Mouse (Mus musculus) splenic B cell, adult 2 months (primary cell): Measurements from ENCODE around the gene Map2k5.
A peak's percentile ranks its signal among the peaks of the same experiment; 100 is the strongest.

Experiments
- DNase-seq: peaks from one replicate; pipeline ENCODE4 v3.0.0-alpha.2; 2011; ENCODE audit warnings: low read depth, low spot score
- H3K27me3 ChIP-seq: 2 replicates; pipeline ENCODE4 v1.6.1; 2012; ENCODE audit warnings: mild to moderate bottlenecking, low read length, moderate library complexity, mixed read lengths; ENCODE audit not compliant: control insufficient read depth, poor library complexity, insufficient read depth, severe bottlenecking
- H3K36me3 ChIP-seq: 2 replicates; pipeline ENCODE4 v1.6.1; 2012; ENCODE audit warnings: mild to moderate bottlenecking, low read length, moderate library complexity, mixed read lengths; ENCODE audit not compliant: control insufficient read depth, poor library complexity, insufficient read depth, severe bottlenecking

Map2k5 gene

GRCm38 (mm10) chr9:63174001-63174721 lies 203.5 kb downstream of the Map2k5 start:
- no peak for DNase-seq

GRCm38 (mm10) chr9:63171951-63172350 lies 205.8 kb downstream of the Map2k5 start:
- DNase-seq: no peak
- no peaks in the 10 kb centered on the region for H3K36me3 ChIP-seq
- no peaks in the 10 kb centered on the region for H3K27me3 ChIP-seq

More at GRCm38 (mm10) chr9:63174001-63174721, 203.5 kb downstream of the Map2k5 start:
- Histone ChIP-seq H3K27me3 (no peaks in the 10 kb centered on the region), H3K36me3 (no peaks in the 10 kb centered on the region)

DNA sequence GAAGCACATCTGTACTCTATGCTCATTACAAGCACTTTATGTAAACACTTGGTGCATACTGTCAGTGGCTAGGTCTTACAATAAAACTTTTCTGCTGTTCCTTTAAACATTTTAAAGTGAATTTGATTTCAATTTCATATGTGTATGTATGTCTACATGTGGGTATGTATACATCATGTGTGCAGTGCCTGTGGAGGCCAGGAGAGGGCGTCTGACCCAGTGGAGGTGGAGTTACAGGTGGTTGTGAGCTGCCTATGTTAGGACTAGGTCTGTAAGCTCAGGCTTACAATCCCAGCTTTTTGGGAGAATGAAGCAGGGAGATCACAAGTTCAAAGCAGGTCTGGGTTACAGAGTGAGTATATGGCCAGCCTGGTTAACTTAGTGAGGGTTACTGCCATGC lies 208.6 kb downstream of the Map2k5 start:
- H3K36me3 ChIP-seq: no peaks in the 10 kb centered on the region
- DNase-seq: no peak
- H3K27me3 ChIP-seq: no peaks in the 10 kb centered on the region

DNA sequence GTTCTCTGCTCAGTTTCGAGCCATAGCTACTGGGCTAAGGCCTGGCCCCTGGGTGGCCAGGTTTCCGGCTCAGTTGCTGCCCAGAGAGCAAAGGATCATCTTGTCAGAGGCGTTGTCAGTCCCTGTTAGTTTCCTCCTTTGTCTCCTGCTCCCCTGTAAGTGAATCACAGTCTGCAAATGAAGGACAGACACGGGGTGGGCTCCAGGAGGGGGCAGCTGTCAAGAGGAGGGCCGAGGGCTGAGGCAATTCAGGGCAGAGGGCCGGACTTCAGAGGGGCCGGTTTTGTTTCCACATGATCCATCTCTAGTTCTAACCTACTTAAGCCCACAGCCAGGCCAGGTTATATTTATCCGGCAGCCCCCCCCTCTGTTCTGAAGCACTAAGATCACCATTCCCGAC lies 212.6 kb downstream of the Map2k5 start:
- no peak for DNase-seq
- Histone ChIP-seq H3K36me3 (no peaks in the 10 kb centered on the region), H3K27me3 (no peaks in the 10 kb centered on the region)

- Histone ChIP-seq H3K27me3 (no peaks in the 10 kb centered on the region), H3K36me3 (no peaks in the 10 kb centered on the region)
- DNase-seq: no peak
Observed at GRCm38 (mm10) chr9:63163756-63164155, 213.9 kb downstream of the Map2k5 start.

GRCm38 (mm10) chr9:63151949-63152348 lies 225.8 kb downstream of the Map2k5 start:
- DNase-seq: no peak
- H3K36me3 ChIP-seq: no peaks in the 10 kb centered on the region
- H3K27me3 ChIP-seq: peaks cover 5% of the 10 kb centered on the region; the same call in 1 of the 2 replicates

DNA sequence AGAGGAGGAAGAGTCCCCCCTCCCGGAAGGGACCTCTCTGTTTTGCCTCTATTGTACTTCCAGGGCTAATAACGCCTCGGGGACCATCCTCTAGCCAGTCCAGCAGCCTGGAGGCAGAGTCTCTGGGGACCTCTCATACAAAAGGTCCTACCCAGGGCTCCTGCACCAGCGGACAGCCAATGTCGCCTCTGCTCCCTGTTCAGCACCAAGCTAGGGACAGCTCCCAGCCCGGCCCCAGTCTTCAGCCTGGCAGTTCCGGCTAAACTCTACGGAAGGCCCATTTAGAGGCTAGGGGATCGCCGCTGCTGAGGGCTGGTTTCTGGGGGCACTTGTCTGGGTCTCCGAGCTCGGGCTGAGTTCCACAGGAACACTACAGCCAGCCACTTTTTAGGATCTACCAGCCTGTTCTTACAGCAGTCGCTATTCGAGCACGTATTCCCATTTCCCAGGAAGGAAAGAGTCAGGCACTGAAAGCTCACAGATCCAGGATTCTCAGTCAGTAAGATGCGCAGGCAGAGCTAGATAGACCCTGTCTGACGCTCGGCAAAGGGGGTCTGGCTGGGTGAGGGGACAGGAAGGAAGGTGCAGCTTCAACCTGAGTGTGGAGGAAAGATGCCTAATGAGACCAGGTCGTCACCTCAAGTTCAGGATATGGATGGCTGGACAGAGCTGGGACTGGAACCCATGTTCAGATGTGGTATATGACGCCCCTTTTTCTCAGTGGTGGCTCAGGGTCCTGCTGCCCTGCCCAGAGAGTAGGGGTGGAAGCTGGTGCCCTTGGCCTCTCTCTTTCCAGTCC lies 226.4 kb downstream of the Map2k5 start:
- peak; percentile 45 for DNase-seq
- peaks cover 5% of the 10 kb centered on the region; the same call in 1 of the 2 replicates for H3K27me3 ChIP-seq
- H3K36me3 ChIP-seq: no peaks in the 10 kb centered on the region

GRCm38 (mm10) chr9:63150086-63150800 lies 227.5 kb downstream of the Map2k5 start:
- Histone ChIP-seq H3K27me3 (peaks cover 5% of the 10 kb centered on the region; the same call in 1 of the 2 replicates), H3K36me3 (no peaks in the 10 kb centered on the region)
- no peak for DNase-seq

- H3K27me3 ChIP-seq: peaks cover 5% of the 10 kb centered on the region; the same call in 1 of the 2 replicates
- H3K36me3 ChIP-seq: no peaks in the 10 kb centered on the region
- no peak for DNase-seq
Observed at GRCm38 (mm10) chr9:63149372-63149766, 228.3 kb downstream of the Map2k5 start.

GRCm38 (mm10) chr9:63148410-63149371 lies 229.0 kb downstream of the Map2k5 start, which contains the start of gene Skor1:
Gene Skor1 (minus strand): TSS chr9:63148961.
- DNase-seq: no peak
- Histone ChIP-seq H3K36me3 (no peaks in the 10 kb centered on the region), H3K27me3 (peaks cover 5% of the 10 kb centered on the region; the same call in 1 of the 2 replicates)

- DNase-seq: no peak
- H3K36me3 ChIP-seq: no peaks in the 10 kb centered on the region
- peaks cover 5% of the 10 kb centered on the region; the same call in 1 of the 2 replicates for H3K27me3 ChIP-seq
Observed at GRCm38 (mm10) chr9:63147786-63148409, 229.8 kb downstream of the Map2k5 start.

GRCm38 (mm10) chr9:63147296-63147695 lies 230.4 kb downstream of the Map2k5 start:
- Histone ChIP-seq H3K27me3 (peaks cover 4% of the 10 kb centered on the region; the same call in 1 of the 2 replicates), H3K36me3 (no peaks in the 10 kb centered on the region)
- DNase-seq: no peak

- no peak for DNase-seq
- peaks cover 3% of the 10 kb centered on the region for H3K27me3 ChIP-seq
Observed at GRCm38 (mm10) chr9:63146856-63147274, 230.8 kb downstream of the Map2k5 start.

More at GRCm38 (mm10) chr9:63146856-63147274, 230.8 kb downstream of the Map2k5 start:
- no peaks in the 10 kb centered on the region for H3K36me3 ChIP-seq
